Mouse (Mus musculus) thymus, postnatal 0 days (tissue): ENCODE measurements around the gene Lrba. TPM values are rescaled to one million over a fixed set of nuclear protein-coding genes. Genes with fewer than 3 reads are reported as not detected.

Source experiments
- DNase-seq: peaks from one replicate; pipeline ENCODE4 v3.0.0-alpha.2; 2015; ENCODE audit warnings: low spot score
- polyA plus RNA-seq: library from polyadenylated mRNA; unstranded; fragments of >200 nt; fragmentation: Nextera tagmentation; extraction: Ambion mirVana; gene quantifications from 2 replicates; pipeline ENCODE4 v1.2.1, GENCODE M21; 2015

The Lrba gene
- polyA plus RNA-seq, 1 experiment from 2014 or later, result 4.4 TPM

DNA sequence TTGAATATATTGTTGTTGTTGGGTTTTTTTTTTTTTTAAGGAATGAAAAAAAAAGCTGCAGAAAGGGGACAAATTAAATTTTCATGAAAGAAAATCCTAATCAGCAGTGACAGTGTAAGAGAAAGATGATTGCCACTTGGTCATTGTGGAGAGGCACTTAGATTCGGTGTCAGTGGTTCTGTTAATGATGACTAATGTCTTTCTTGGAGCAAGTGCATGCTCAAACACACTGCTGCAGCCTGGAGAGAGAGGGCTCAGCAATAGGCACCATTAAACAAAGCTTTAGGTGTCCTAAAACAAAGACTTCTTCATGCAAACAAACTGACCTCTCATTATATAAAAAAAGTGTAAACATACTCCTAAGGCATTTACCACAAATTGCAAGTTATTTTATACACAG is 334.5 kb downstream of the Lrba start:
- DNase-seq, result no peak

DNA sequence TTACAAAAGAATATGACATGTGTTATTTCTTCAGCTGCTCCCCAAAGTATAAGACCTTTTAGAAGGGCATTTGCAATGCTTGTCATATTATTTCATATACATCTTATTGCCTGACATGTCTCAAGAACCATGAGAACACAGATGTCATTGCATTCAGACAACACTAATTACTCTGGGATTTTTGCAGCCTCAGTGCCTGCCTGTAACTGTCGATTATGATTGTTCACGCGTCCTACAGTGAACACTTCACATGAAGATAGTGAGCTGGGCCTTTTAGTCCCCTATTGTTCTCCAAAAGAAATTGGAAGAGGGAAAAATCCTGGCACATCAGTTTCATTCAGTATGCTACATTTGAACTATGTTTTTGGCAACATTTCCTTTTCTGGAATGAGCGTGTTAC is 335.2 kb downstream of the Lrba start:
- no peak for DNase-seq

DNA sequence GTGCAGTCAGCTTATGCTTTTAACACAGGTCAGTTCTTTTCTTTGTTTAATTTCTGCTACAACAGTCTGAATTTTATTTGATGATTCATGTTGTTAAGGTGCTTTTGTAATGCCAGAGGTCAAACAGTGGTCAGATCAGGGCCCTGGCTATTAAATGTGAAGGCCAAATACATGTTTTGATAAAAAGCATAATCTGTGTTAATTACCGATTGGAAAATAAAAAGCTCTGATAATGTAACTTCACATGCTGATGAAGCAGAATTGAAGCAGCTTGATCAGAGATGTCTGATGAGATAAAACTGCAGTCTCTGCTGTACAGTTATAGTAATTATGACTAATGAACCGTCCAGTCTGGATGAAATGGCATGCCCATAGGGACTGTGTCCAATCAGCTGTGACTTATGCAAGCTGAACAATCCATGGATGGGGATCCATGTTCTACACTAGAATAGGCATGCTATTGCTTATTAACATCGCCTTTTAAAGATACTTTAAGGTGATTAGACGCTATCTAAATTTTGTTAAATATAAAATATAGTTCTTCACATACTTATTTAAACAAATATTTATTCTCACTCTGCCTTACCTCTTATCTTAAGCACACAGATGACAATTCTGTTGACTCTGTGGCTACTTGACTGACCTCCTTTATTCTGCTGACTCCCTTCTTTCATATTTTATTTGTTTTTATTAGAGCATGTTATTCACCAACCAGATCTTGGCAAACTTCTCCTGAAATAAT is 336.0 kb downstream of the Lrba start:
- no peak for DNase-seq

DNA sequence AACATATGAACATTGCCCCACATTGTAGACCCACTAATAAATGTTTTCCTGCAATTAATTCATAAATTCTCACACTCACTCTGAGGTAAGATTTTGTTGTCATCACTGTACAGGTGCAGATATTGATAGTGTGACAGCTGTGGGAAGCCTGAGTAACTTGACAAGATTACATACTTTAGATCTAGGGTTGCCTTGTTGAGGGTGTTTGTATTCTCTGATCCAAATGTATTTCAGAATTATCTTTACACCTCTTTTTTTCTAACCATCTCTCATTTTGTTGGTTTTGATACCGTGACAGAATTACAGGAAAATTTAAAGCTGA is 336.5 kb downstream of the Lrba start:
- DNase-seq, result no peak

DNA sequence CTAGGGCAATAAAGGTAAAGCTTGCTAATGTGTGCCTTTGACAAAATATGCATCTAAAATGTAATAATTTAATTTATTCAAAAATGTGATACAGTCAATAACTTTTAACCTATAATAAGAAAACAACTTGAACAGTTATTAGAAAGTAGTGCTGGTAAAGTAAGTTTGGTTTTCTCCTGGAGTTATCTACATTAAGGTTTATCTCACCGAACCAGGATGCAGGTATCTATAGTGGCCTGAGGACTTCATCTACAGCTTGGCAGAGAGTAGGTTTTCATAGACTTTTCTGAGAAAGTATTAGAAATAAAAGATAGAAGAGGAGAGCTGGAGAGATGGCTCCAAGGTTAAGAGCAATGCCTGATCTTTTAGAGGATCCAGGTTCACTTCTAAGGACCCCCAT is 336.9 kb downstream of the Lrba start:
- no peak for DNase-seq

DNA sequence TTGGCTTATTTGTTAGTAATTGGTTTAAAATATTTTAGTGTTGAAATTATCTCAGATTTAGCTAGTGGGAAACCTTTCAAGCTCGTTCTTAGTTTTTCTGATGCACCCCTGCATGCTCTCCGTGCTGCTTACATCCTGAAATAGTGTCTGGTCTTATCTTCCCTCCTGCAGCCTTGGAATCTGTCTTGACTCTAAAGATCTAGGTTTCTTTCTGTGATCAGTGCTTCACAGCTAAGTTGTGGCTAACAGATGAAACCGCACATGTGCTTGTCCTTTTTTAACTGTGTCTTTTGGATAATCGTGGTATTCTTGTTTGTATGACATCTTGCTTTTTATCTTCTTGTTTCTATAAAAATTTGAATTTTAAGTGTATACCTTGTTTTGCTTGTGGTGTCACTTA is 342.8 kb downstream of the Lrba start:
- no peak for DNase-seq

DNA sequence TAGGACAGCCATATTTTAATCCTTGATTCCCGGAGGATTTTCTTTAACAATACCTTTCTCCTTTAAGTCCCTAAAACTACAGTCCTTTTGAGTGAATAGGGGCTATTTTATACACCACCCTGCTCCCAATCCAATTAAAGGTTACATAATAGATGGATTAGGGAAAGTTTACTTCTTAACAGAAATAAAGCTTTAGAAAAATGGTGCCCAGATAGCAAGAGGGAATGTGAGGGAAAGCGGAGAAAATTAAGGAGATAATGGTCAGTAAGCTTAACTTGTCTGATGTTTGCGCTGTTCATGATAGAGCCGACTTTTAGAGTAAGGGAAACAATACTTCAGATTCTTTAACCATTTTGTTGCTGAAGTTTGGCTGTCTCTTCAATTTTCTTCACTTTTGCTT is 347.0 kb downstream of the Lrba start:
- DNase-seq, result no peak

DNA sequence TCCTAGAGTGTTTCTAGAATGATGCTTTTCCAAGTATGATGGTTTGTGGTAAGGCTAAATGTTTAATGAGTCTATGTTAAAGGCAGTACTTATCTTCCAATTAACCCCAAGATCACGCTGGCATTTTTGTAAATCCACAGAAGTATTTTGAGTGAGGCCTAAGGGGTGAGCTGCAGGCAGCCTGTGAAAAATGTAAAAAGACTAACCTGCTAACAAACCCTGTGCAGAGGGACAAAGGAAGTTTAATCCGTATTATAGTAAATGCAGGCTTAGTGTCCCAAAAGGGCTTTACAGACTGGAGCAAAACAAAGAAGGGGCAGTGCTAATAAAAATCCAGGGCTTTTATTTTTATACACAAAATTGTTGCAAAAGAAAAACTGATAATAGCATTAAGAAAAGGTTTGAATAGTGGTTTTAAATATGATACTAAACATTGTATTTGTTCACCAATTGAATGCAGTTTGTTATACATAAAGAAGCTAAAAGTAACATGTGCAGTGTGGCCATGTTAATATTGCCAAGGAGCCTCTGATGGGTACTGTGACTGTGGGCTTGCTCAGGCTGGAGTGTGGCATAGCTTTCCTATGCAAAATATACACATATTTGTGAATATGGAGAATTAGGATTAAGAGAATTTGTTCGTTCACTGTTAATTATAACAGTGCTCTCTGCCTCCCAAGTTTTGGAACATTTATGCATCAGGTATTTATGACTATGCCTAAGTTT is 348.2 kb downstream of the Lrba start:
- no peak for DNase-seq

DNA sequence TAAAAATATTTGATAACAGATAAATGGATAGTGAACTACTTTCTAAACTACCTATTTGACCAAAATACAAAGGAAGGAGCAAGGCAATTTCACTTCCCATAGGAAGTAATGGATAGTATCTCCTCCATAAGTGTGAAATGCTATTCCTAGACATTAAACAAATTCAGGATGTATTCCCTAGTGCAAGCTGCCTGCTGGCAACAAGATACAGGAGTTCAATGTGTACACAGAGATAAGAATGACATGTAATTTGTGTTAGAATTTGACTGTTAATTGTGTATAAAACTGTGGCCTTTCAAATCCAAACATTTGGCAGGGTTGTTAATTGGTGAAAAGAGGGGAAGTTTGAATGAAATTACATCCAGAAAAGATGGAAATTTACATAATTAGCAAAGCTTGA is 350.8 kb downstream of the Lrba start:
- DNase-seq, result no peak

DNA sequence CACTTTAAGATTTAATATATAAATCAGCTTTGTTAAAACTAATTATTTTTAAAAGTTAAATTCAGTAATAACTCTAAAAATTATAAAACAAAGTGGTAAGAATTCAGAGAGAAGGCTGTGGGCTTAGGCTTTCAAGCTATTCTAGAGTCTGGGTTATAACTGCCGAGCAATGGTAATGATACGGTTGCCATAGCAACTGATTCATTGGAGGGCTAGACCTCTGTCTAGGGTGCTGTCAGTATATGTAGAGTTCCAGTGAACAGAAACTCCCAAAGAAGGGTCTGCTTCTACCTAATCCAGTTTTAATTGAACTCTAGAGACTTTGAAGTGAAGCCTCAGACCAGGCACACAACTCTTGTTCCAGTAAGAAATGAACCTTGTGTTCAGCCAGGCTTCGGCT is 377.8 kb downstream of the Lrba start:
- no peak for DNase-seq

DNA sequence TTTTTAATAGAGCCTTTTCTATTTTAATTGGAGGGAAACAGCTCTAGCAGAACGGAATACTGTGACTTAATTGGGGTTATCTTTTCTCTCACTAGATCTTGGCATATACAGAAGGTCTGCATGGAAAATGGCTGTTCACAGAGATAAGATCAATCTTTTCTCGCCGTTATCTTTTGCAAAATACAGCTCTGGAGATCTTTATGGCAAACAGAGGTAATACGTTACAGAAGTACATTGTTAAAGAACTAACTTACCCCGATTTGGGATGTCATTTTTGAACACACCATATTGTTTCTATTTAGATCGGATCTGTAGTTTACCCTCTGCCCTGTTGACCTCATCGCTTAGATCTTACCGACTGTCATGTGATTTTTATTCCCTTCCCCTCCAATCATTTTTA is 381.3 kb downstream of the Lrba start:
- no peak for DNase-seq

DNA sequence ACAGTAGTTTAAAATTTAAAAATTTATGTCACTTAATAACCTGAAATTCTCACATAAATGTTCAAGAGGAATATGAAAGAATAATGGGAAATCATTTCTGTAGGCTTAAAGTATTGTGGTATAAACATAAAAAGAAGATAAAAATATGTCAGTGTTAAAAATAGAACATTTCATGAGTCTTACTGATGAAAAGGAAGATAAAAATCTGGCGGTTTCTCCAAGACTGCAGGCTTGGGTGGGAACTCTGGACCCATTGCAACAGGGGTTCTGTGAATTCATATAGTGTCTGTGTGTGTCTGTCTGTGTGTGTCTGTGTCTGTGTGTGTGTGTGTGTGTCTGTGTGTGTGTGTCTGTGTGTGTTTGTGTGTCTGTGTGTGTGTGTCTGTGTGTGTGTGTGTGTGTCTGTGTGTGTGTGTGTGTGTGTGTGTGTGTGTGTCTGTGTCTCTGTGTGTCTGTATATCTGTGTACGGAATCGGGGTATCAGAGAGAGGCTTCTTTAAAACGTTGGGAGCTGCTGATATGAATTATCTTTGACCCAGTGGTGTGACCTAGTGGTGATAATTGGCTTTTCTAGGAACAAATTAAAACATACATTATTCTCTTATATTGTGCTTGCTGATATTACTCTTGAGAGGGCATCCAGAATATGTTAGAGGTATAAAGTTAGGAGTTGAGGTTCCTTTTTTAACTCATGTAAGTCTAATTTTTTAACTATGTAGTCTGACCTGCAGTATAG is 402.7 kb downstream of the Lrba start:
- no peak for DNase-seq

DNA sequence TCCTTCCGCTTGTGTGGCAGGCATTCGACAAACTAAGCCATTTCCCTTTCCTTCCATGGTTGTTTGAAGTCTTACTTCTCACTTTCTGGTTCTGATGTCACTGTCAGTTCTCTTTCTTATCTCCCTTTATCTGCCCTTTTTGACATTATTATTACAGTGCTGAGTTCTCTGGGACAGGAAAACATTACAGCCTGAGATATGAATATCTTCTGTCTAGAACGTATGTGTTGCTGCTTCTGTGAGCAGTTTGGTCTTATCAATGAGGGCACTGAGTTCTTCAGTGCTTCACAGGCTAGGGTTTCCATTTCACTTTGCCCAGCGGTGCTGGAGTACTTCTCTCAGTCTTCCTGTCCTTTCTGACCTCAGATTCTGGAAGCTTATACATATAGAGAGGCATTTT is 404.9 kb downstream of the Lrba start:
- no peak for DNase-seq

DNA sequence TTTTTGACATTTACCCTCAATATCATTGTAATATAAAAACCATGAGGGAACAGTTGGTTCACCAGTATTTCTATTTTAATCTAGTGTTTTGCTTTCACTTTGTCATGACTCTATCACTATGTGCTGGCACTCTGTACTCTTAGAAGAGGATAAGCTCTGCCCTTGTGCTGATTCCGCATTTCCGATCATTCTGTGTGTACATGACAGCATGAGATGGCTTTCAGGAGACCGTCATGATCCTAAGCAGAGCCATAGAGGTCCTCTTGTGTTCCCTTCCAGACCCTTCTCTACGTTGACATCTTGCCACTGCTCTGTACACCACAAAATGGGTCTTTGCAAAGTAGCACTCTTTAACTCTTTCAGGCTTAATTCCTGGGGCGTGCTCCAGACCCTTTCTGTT is 411.0 kb downstream of the Lrba start:
- no peak for DNase-seq

DNA sequence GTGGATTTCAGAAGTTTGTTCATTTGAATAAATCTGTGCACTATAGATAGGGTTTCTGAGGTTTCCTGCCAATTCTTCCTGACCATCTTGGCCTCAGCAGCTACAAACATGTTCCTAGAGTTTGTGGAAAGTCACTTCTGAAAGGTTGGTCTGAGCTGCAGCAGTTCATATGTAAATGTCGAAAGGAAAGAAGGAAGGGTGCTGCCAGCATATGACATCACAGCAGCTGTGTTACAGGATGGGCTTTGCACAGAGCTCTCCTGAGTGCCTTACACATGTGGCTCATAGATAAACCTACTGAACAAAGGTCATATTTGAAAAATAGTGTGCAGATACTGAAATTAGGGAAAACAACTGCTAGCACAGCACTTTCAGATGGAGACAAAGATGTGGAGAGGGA is 411.5 kb downstream of the Lrba start:
- peak; percentile 4 for DNase-seq

DNA sequence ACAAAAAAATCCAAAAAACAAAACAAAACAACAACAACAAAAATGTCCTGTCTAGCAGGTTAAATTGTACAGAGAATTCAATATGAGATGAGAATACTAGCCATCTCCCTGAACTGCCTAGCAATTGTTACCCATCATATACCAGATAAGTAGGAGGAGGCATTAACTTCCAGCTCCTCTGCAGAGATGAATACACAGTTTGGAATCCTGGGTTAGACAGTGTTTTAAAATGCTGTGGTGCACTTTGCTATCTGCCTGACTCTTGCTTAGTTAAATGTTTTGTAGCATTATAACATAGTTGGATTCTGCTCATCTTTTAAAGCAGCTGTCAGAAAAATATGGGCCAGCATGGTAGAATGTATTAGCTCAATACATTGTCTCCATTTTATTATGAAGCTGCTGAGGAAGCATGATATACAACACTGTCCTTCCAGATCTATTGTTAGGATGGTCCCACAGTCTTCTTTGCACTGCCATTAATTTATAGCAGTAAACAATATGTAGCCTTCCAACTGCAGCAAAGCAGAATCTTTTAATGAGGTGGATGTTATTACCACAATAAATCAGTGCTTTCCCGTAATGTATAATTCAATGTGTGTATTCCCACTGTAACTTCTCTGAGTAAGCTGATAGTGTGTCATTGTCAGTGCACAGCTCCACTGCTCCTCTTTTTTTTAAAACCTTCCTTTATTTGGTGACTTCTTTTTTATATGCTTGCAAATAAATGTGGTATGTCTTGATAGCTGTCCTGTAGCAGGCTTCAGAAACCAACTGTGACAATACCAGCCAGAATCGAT is 414.3 kb downstream of the Lrba start:
- no peak for DNase-seq

DNA sequence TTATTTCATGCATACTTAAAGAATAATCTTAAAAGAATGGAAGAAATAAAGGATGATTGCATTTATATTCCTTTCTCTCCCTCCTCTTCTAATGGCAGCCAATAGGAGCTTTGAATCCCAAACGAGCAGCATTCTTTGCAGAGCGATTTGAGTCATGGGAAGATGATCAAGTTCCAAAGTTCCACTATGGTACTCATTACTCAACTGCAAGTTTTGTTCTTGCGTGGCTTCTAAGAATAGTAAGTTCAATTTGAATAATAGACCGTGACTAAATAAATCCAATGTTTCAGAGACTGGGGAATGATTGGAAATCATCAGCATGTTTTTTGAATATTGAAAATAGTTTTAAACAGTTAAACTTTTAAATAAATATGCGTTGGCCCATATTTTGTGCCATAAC is 416.9 kb downstream of the Lrba start:
- DNase-seq, result no peak

DNA sequence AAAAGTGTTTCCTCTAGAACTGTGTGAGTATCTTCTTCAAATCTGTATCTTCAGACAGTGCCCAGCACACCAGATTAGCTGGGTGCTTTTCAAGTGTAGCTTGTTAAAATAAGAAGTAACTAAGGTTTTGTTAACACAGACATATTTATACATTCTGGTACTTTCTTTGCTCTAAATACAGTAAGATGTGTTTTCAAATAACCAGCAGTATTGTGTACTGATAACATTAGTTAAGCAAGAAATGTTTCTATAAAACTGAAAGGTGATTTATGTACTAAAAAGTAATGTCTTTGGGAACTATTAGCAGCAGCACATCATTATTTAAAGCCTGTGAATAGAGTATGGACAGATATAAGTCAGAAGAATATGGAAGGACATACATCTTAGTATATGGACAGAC is 417.3 kb downstream of the Lrba start:
- no peak for DNase-seq

DNA sequence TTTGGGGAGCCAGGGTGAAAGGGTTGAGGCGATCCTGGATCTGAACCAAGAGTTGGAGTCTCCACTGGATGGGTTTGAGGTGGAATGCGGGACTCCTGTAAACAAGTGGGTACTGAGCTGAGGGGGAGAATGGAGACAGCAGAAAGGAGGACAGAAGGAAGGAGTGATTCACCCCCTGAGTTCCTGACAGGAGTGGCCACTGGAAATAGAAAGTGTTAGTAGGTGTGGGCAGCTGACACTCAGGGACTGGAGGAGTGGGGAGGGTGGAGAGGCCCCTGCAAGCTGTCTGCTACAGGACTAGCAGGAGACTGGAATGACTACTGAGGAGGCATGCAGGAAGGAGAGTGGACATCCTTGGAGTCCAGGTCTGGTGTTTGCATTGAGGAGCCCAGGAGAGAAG is 422.3 kb downstream of the Lrba start:
- DNase-seq, result no peak

DNA sequence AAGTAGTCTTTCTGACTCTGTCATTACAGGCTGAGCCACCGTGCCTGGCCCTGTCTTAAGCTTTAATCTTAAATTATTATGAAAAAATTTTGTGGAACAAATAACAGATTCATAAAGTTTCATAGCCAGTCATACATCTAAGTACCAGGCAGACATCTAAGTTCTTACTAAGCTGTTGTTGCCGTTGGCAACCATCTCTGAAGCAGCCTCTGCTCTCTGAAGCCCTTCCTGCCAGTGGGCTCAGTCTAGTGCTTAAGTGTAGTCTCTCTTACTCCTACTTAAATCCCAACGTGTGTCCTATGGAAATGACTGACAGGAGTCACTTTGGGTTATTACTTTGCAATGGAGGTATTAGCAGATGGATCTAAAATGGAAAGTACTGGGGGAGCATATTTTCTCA is 426.5 kb downstream of the Lrba start:
- DNase-seq, result peak; percentile 17

DNA sequence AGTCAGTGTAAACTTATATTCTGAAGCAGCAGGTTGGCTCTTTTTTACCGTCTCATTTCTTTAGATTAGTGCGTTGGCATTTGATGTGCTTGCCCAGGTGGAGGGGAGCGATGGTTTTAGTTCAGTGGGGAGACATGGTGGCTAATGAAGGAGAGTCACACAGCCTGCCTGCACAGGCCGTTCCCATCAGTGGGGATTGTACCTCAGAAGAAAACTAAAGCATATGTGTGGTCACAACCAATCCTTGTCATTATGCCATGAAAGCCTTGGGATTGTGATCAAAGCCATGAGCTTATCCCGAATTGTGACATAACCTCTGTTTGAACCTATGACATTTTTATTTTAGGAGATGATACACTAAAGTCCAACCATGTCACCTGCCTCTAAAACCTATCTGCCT is 434.8 kb downstream of the Lrba start:
- no peak for DNase-seq

DNA sequence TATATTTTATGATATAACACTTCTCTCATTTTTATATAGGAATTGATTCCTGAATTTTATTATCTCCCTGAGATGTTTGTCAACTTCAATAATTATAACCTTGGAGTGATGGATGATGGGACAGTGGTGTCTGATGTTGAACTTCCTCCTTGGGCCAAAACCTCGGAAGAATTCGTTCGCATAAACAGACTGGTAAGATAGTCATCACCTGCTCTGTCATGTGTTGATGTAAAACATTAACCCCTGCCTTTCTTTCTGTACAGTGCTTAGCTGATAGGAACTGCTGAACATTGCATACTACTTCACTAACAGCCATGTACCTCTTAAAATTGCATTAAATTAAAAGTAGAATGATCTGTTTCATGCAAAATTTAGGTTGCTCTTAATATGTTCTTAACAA is 439.9 kb downstream of the Lrba start:
- no peak for DNase-seq
